Mouse (Mus musculus) spleen, adult 2 months (tissue): ENCODE measurements around the gene Lman2l.

Experiments used
- CTCF ChIP-seq: fragments of 200-500 bp; IDR thresholded peaks from 2 replicates; pipeline ENCODE4 v1.5.1; 2011; ENCODE audit warnings: mild to moderate bottlenecking, inconsistent platforms; ENCODE audit not compliant: insufficient read depth, insufficient read length, insufficient replicate concordance; ENCODE audit errors: extremely low read depth
- POLR2A ChIP-seq: fragments of 200-500 bp; IDR thresholded peaks from 2 replicates; pipeline ENCODE4 v1.6.1; 2011; ENCODE audit warnings: low read depth, low read length, inconsistent platforms

DNA sequence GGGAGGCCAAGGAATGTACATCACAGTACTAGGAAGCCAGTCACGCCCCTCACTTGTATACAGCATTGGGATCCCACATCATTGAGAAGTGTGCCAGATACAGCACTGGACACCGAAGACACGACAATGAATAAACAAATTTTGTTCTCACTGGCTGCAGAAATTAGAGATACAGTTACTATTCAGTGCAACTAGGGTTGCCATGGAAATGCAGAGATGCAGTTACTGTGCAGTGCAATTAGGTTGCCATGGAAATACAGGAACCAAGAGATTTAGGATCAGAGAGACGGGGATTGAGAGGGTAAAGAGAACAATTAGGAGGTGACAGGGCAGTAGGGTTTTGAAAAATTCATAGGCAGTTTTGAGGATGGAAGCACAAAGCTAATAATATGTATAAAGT is 43.6 kb downstream of the Lman2l start:
- no peak for TF ChIP-seq CTCF
- no peak for TF ChIP-seq POLR2A
